Mouse (Mus musculus) lung, postnatal 0 days (tissue): ENCODE measurements at regions not wholly inside any gene's neighbourhood (a gene's known extent, or its start where the extent isn't known, plus 50 kb on each side); places are given as distances from the start of the nearest gene placed in this dataset.

Experiments used
- ATAC-seq: fragments of 200-750 bp; cut with Nextera tagmentation; 2 replicates; pipeline ENCODE4 v1.8.0; 2017; ENCODE audit warnings: moderate library complexity
- DNase-seq: peaks from one replicate; pipeline ENCODE4 v3.0.0-alpha.2; 2016; ENCODE audit warnings: low spot score
- H3K27ac ChIP-seq: fragments of 300-500 bp; sonication (generic); 2 replicates; pipeline ENCODE4 v1.5.1; 2014; ENCODE audit warnings: antibody characterized with exemption, mild to moderate bottlenecking, low read length, mixed read lengths
- H3K27me3 ChIP-seq: fragments of 300-500 bp; sonication (generic); replicated peaks from 2 replicates; pipeline ENCODE4 v1.6.1; 2014; ENCODE audit warnings: low read length, mixed read lengths; ENCODE audit not compliant: insufficient read depth
- H3K36me3 ChIP-seq: fragments of 300-500 bp; sonication (generic); 2 replicates; pipeline ENCODE4 v1.6.1; 2014; ENCODE audit warnings: low read length, mixed read lengths; ENCODE audit not compliant: insufficient read depth
- H3K4me1 ChIP-seq: fragments of 300-500 bp; sonication (generic); 2 replicates; pipeline ENCODE4 v1.6.1; 2014; ENCODE audit warnings: antibody characterized with exemption, low read depth, low read length, mixed read lengths; ENCODE audit not compliant: insufficient read depth
- H3K4me2 ChIP-seq: fragments of 300-500 bp; sonication (generic); replicated peaks from 2 replicates; pipeline ENCODE4 v1.6.1; 2014; ENCODE audit warnings: low read depth, mild to moderate bottlenecking, low read length, moderate library complexity, mixed read lengths
- H3K4me3 ChIP-seq: fragments of 300-500 bp; sonication (generic); 2 replicates; pipeline ENCODE4 v1.5.1; 2014; ENCODE audit warnings: low read depth, low read length
- H3K9ac ChIP-seq: fragments of 300-500 bp; sonication (generic); replicated peaks from 2 replicates; pipeline ENCODE4 v1.6.1; 2014; ENCODE audit warnings: low read depth, mild to moderate bottlenecking
- H3K9me3 ChIP-seq: fragments of 300-500 bp; sonication (generic); 2 replicates; pipeline ENCODE4 v1.6.1; 2016; ENCODE audit warnings: low read length, mixed read lengths
- CTCF ChIP-seq: IDR thresholded peaks from 2 replicates; pipeline ENCODE4 v1.5.1; 2016; ENCODE audit warnings: antibody characterized with exemption, mild to moderate bottlenecking
- EP300 ChIP-seq: IDR thresholded peaks from 2 replicates; pipeline ENCODE4 v1.6.1; 2016; ENCODE audit warnings: antibody characterized with exemption, mild to moderate bottlenecking, control low read depth
- WGBS: fragments of 180-500 bp; shearing (Covaris S2); extraction: QIAGEN DNeasy Blood & Tissue Kit; methylation state at CpG from one replicate; pipeline ENCODE4 v1.1.7; 2014; 5-methylcytosine and 5-hydroxymethylcytosine counted together

GRCm38 (mm10) chr4:47803111-47803510, 241.8 kb upstream of the Nr4a3 start:
- no peak for TF ChIP-seq CTCF
- no peak for TF ChIP-seq EP300
- H3K36me3 ChIP-seq = no peaks in the 10 kb centered on the region
- ATAC-seq (no peak), DNase-seq (no peak)
- H3K4me3 ChIP-seq = no peak overlapping the region
- 42% methylated on average over 3 of the region's 3 CpGs for WGBS
- no peak overlapping the region for H3K4me2 ChIP-seq
- H3K27me3 ChIP-seq = no peaks in the 10 kb centered on the region
- no peaks in the 10 kb centered on the region for H3K9me3 ChIP-seq
- H3K9ac ChIP-seq = no peak overlapping the region
- no peak overlapping the region for H3K27ac ChIP-seq
- H3K4me1 ChIP-seq = no peaks in the 10 kb centered on the region

GRCm38 (mm10) chr4:47807877-47808276, 237.1 kb upstream of the Nr4a3 start:
- no peak for ATAC-seq
- no peak overlapping the region for H3K9ac ChIP-seq
- no peaks in the 10 kb centered on the region for H3K4me1 ChIP-seq
- no peaks in the 10 kb centered on the region for H3K36me3 ChIP-seq
- H3K4me3 ChIP-seq = no peak overlapping the region
- no peak overlapping the region for H3K27ac ChIP-seq
- H3K9me3 ChIP-seq = no peaks in the 10 kb centered on the region
- no peak for DNase-seq
- peak; percentile 28; the same call in 1 of the 2 replicates for TF ChIP-seq CTCF
- TF ChIP-seq EP300 = no peak
- no peak overlapping the region for H3K4me2 ChIP-seq
- WGBS = 18% methylated on average over 3 of the region's 3 CpGs
- no peaks in the 10 kb centered on the region for H3K27me3 ChIP-seq

GRCm38 (mm10) chr4:47814030-47814429, 230.9 kb upstream of the Nr4a3 start:
- H3K36me3 ChIP-seq = no peaks in the 10 kb centered on the region
- H3K9me3 ChIP-seq = no peaks in the 10 kb centered on the region
- TF ChIP-seq EP300 (no peak), CTCF (no peak)
- no peak overlapping the region for H3K4me2 ChIP-seq
- no peaks in the 10 kb centered on the region for H3K4me1 ChIP-seq
- H3K4me3 ChIP-seq = no peak overlapping the region
- no peak overlapping the region for H3K27ac ChIP-seq
- ATAC-seq (no peak), DNase-seq (no peak)
- H3K27me3 ChIP-seq = no peaks in the 10 kb centered on the region
- WGBS = 34% methylated on average over 7 of the region's 7 CpGs
- H3K9ac ChIP-seq = no peak overlapping the region

- WGBS = 83% methylated on average over 18 of the region's 18 CpGs
Measured at GRCm38 (mm10) chr4:47818371-47819159, 226.4 kb upstream of the Nr4a3 start.

GRCm38 (mm10) chr4:47820562-47820961, 224.4 kb upstream of the Nr4a3 start:
- Histone ChIP-seq H3K4me3 (no peak overlapping the region), H3K36me3 (no peaks in the 10 kb centered on the region), H3K9ac (no peak overlapping the region), H3K27ac (no peak overlapping the region), H3K9me3 (no peaks in the 10 kb centered on the region), H3K4me2 (no peak overlapping the region), H3K27me3 (no peaks in the 10 kb centered on the region), H3K4me1 (no peaks in the 10 kb centered on the region)
- TF ChIP-seq EP300 = no peak
- no peak for TF ChIP-seq CTCF
- no peak for DNase-seq
- WGBS = 81% methylated on average over 1 of the region's 1 CpGs
- no peak for ATAC-seq

More at GRCm38 (mm10) chr4:47818371-47819159, 226.4 kb upstream of the Nr4a3 start:
- H3K4me1 ChIP-seq = no peaks in the 10 kb centered on the region
- H3K9ac ChIP-seq = no peak overlapping the region
- ATAC-seq = no peak
- no peaks in the 10 kb centered on the region for H3K36me3 ChIP-seq
- no peaks in the 10 kb centered on the region for H3K9me3 ChIP-seq
- no peaks in the 10 kb centered on the region for H3K27me3 ChIP-seq
- no peak overlapping the region for H3K4me3 ChIP-seq
- TF ChIP-seq EP300 (no peak), CTCF (no peak)
- no peak overlapping the region for H3K4me2 ChIP-seq
- no peak for DNase-seq
- no peak overlapping the region for H3K27ac ChIP-seq

GRCm38 (mm10) chr4:47823299-47823698, 221.7 kb upstream of the Nr4a3 start:
- no peak for TF ChIP-seq CTCF
- TF ChIP-seq EP300 = no peak
- Histone ChIP-seq H3K27ac (no peak overlapping the region), H3K9ac (no peak overlapping the region), H3K4me2 (no peak overlapping the region), H3K27me3 (no peaks in the 10 kb centered on the region), H3K36me3 (no peaks in the 10 kb centered on the region), H3K4me1 (no peaks in the 10 kb centered on the region), H3K9me3 (no peaks in the 10 kb centered on the region), H3K4me3 (no peak overlapping the region)
- WGBS = 82% methylated on average over 9 of the region's 9 CpGs
- ATAC-seq (no peak), DNase-seq (no peak)
